20 mouse cellular contexts compared by ENCODE assay signal in the genomic region with DNA sequence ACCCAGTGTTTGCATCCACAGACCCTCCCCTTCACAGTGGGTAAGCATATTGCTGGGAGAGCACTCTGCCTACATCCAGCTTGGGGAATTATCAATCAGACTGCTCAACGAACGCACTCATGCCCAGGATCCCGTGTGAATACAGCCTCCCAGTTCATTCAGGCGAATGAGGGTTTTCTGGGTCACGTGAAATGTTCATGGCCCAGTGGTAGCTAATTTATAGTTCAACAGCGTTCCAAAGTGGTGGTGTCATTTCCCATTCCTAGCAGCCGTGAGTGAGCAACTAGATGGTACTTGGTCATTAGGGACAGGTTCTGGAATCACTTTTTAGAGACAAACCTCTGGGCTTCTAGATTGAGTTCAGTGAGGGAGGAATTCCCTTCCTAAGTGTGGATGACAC.
DNase-seq lines count a peak whose midpoint lies in the region; ATAC-seq and TF ChIP-seq lines count a peak whose summit lies in the region.
"Had no signal": no experiment of that assay in that cellular context is flagged by ENCODE, and none has a peak within 500 bp of the region (broad histone marks: within the 10 kb centered on the region; RNA-seq: fewer than 3 reads in every experiment).

No protein-coding gene starts in this region.

- H3K27me3 ChIP-seq in kidney, embryonic 14.5 days (ENCODE audit: control insufficient read depth, insufficient read depth, low read length): no peaks in the 10 kb centered on the region
- H3K27me3 ChIP-seq in Patski: no peaks in the 10 kb centered on the region
- H3K27me3 ChIP-seq: embryonic facial prominence, embryonic 12.5 days; forebrain, embryonic 13.5 days; forebrain, embryonic 15.5 days had no signal

- H3K9me3 ChIP-seq in kidney, embryonic 14.5 days (ENCODE audit: control insufficient read depth, low read length): no peaks in the 10 kb centered on the region
- H3K9me3 ChIP-seq: embryonic facial prominence, embryonic 10.5 days; embryonic facial prominence, embryonic 12.5 days; forebrain, embryonic 13.5 days; forebrain, embryonic 15.5 days had no signal

- no peak overlapping the region for H3K27ac ChIP-seq in kidney, embryonic 14.5 days (ENCODE audit: low read depth, low read length)
- H3K27ac ChIP-seq: embryonic facial prominence, embryonic 10.5 days; embryonic facial prominence, embryonic 12.5 days; forebrain, embryonic 13.5 days; forebrain, embryonic 15.5 days had no signal

- no peaks in the 10 kb centered on the region for H3K4me1 ChIP-seq in kidney, embryonic 14.5 days (ENCODE audit: control insufficient read depth, insufficient read depth, low read length)
- H3K4me1 ChIP-seq: embryonic facial prominence, embryonic 10.5 days; embryonic facial prominence, embryonic 12.5 days; forebrain, embryonic 13.5 days; forebrain, embryonic 15.5 days had no signal

- ATAC-seq in kidney, embryonic 14.5 days (ENCODE audit: low FRiP score, low TSS enrichment): peak; percentile 35; the same call in 1 of the 2 replicates
- ATAC-seq in Patski: peak; percentile 81
- ATAC-seq: forebrain, embryonic 13.5 days; forebrain, embryonic 15.5 days; forebrain, postnatal 0 days had no signal

- H3K9ac ChIP-seq in kidney, embryonic 14.5 days (ENCODE audit: low read depth, low read length): no peak overlapping the region
- H3K9ac ChIP-seq: embryonic facial prominence, embryonic 12.5 days; forebrain, embryonic 13.5 days; forebrain, embryonic 15.5 days; forebrain, postnatal 0 days had no signal

- DNase-seq in kidney, postnatal 25 days: no peak
- peak; percentile 5 for DNase-seq in 3T3-L1 (ENCODE audit: low read depth, low spot score)
- peak; percentile 4 for DNase-seq in Patski (ENCODE audit: low read depth, low spot score)
- peak; percentile 65 for DNase-seq in retina, postnatal 1 day
- DNase-seq in layer of hippocampus, adult 9-11 months: no peak
- DNase-seq in lung, postnatal 4 days: no peak
- DNase-seq: adrenal gland, adult 2 months; adrenal gland, postnatal 10 days; adrenal gland, postnatal 36 days; cerebellum, adult 11-12 months; cerebellum, adult 2 months; cerebellum, adult 9-10 months; cerebellum, postnatal 10 days; cerebellum, postnatal 25 days; forebrain, postnatal 0 days had no signal

- no peak for TF ChIP-seq CTCF in Patski (IDR thresholded peaks at IDR 0.05)

- CTCF ChIA-PET in Patski (lab: Charles Lee): no interaction called here

- WGBS in kidney, embryonic 14.5 days: 62% methylated on average over 7 of the region's 7 CpGs

- POLR2A ChIA-PET in Patski (lab: Charles Lee): no interaction called here

- no peak overlapping the region for H3K4me3 ChIP-seq in kidney, embryonic 14.5 days (ENCODE audit: low read length)
- H3K4me3 ChIP-seq: embryonic facial prominence, embryonic 10.5 days; embryonic facial prominence, embryonic 12.5 days; forebrain, embryonic 13.5 days; forebrain, embryonic 15.5 days had no signal

- H3K4me2 ChIP-seq in kidney, embryonic 14.5 days (replicated peaks; ENCODE audit: low read depth, low read length): no peak overlapping the region
- H3K4me2 ChIP-seq: embryonic facial prominence, embryonic 12.5 days; forebrain, embryonic 13.5 days; forebrain, embryonic 15.5 days had no signal

- no peaks in the 10 kb centered on the region for H3K36me3 ChIP-seq in kidney, embryonic 14.5 days (ENCODE audit: control insufficient read depth, insufficient read depth, low read length)
- H3K36me3 ChIP-seq: embryonic facial prominence, embryonic 10.5 days; embryonic facial prominence, embryonic 12.5 days; forebrain, embryonic 15.5 days had no signal

- in situ Hi-C loops in Patski (cut with MboI; ENCODE audit: low pct_unique_long_range_greater_than_20kb): no loop called here

Comparison
In these comparisons a context has a peak if more than half of its experiments do, and no peak if none do; other contexts are left out.
1. DNase-seq: peak in 3T3-L1 (single experiment), Patski (single experiment) and retina, postnatal 1 day (single experiment); none in kidney, postnatal 25 days (0 of 2), layer of hippocampus, adult 9-11 months (single experiment) and lung, postnatal 4 days (0 of 2).